Mouse (Mus musculus): ENCODE results near the gene Dzip1. TPM values are rescaled to one million over a fixed set of nuclear protein-coding genes. Genes with fewer than 3 reads are reported as not detected.

Dzip1 gene
- polyA plus RNA-seq, 1 experiment from 2014 or later = 5.9 TPM

GRCm38 (mm10) chr14:118866014-118866811, 59.0 kb downstream of the Dzip1 start:
- no peaks in the 10 kb centered on the region for H3K27me3 ChIP-seq (replicated peaks; ENCODE audit: control insufficient read depth, insufficient read depth, low read length)
- H3K36me3 ChIP-seq (ENCODE audit: control insufficient read depth, insufficient read depth, low read length) = no peaks in the 10 kb centered on the region
- H3K9ac ChIP-seq (ENCODE audit: low read depth, low read length) = no peak overlapping the region
- no peak overlapping the region for H3K27ac ChIP-seq (ENCODE audit: low read length)
- peak; percentile 87 for ATAC-seq
- no peaks in the 10 kb centered on the region for H3K9me3 ChIP-seq (ENCODE audit: control insufficient read depth, low read length)
- 55% methylated on average over 10 of the region's 10 CpGs for WGBS
- H3K4me2 ChIP-seq (ENCODE audit: low read depth, low read length) = no peak overlapping the region
- H3K4me3 ChIP-seq (ENCODE audit: low read length) = no peak overlapping the region
- H3K4me1 ChIP-seq (ENCODE audit: control insufficient read depth, insufficient read depth, low read length) = 0 out of 2 replicates have a peak, but pooled peaks cover 2% of the 10 kb centered on the region

GRCm38 (mm10) chr14:118864905-118865304, 60.4 kb downstream of the Dzip1 start:
- H3K9ac ChIP-seq (ENCODE audit: low read depth, low read length) = no peak overlapping the region
- 55% methylated on average over 4 of the region's 4 CpGs for WGBS
- H3K9me3 ChIP-seq (ENCODE audit: control insufficient read depth, low read length) = no peaks in the 10 kb centered on the region
- H3K36me3 ChIP-seq (ENCODE audit: control insufficient read depth, insufficient read depth, low read length) = no peaks in the 10 kb centered on the region
- H3K4me3 ChIP-seq (ENCODE audit: low read length) = no peak overlapping the region
- ATAC-seq = no peak
- H3K27ac ChIP-seq (ENCODE audit: low read length) = no peak overlapping the region
- H3K27me3 ChIP-seq (replicated peaks; ENCODE audit: control insufficient read depth, insufficient read depth, low read length) = no peaks in the 10 kb centered on the region
- no peak overlapping the region for H3K4me2 ChIP-seq (ENCODE audit: low read depth, low read length)
- 0 out of 2 replicates have a peak, but pooled peaks cover 2% of the 10 kb centered on the region for H3K4me1 ChIP-seq (ENCODE audit: control insufficient read depth, insufficient read depth, low read length)

- Histone ChIP-seq H3K27ac (ENCODE audit: low read length) (no peak overlapping the region), H3K36me3 (ENCODE audit: control insufficient read depth, insufficient read depth, low read length) (no peaks in the 10 kb centered on the region), H3K9me3 (ENCODE audit: control insufficient read depth, low read length) (no peaks in the 10 kb centered on the region), H3K27me3 (replicated peaks; ENCODE audit: control insufficient read depth, insufficient read depth, low read length) (no peaks in the 10 kb centered on the region), H3K4me3 (ENCODE audit: low read length) (no peak overlapping the region), H3K4me1 (ENCODE audit: control insufficient read depth, insufficient read depth, low read length) (0 out of 2 replicates have a peak, but pooled peaks cover 2% of the 10 kb centered on the region), H3K9ac (ENCODE audit: low read depth, low read length) (no peak overlapping the region), H3K4me2 (ENCODE audit: low read depth, low read length) (no peak overlapping the region)
- ATAC-seq = no peak
- 52% methylated on average over 7 of the region's 7 CpGs for WGBS
Measured at GRCm38 (mm10) chr14:118862253-118862652, 63.0 kb downstream of the Dzip1 start.

- Histone ChIP-seq H3K36me3 (ENCODE audit: control insufficient read depth, insufficient read depth, low read length) (no peaks in the 10 kb centered on the region), H3K4me1 (ENCODE audit: control insufficient read depth, insufficient read depth, low read length) (peaks cover 9% of the 10 kb centered on the region; the same call in 1 of the 2 replicates), H3K27me3 (replicated peaks; ENCODE audit: control insufficient read depth, insufficient read depth, low read length) (peaks cover 7% of the 10 kb centered on the region; the same call in 1 of the 2 replicates), H3K4me2 (ENCODE audit: low read depth, low read length) (no peak overlapping the region), H3K9ac (ENCODE audit: low read depth, low read length) (no peak overlapping the region), H3K9me3 (ENCODE audit: control insufficient read depth, low read length) (no peaks in the 10 kb centered on the region), H3K4me3 (ENCODE audit: low read length) (no peak overlapping the region), H3K27ac (ENCODE audit: low read length) (no peak overlapping the region)
- no peak for ATAC-seq
- WGBS = 60% methylated on average over 6 of the region's 6 CpGs
Measured at GRCm38 (mm10) chr14:118858318-118858717, 66.9 kb downstream of the Dzip1 start.

- ATAC-seq = no peak
- Histone ChIP-seq H3K4me3 (ENCODE audit: low read length) (no peak overlapping the region), H3K27me3 (replicated peaks; ENCODE audit: control insufficient read depth, insufficient read depth, low read length) (peaks cover 7% of the 10 kb centered on the region; the same call in 1 of the 2 replicates), H3K4me2 (ENCODE audit: low read depth, low read length) (no peak overlapping the region), H3K36me3 (ENCODE audit: control insufficient read depth, insufficient read depth, low read length) (no peaks in the 10 kb centered on the region), H3K9me3 (ENCODE audit: control insufficient read depth, low read length) (no peaks in the 10 kb centered on the region), H3K9ac (ENCODE audit: low read depth, low read length) (no peak overlapping the region), H3K4me1 (ENCODE audit: control insufficient read depth, insufficient read depth, low read length) (peaks cover 9% of the 10 kb centered on the region; the same call in 1 of the 2 replicates), H3K27ac (ENCODE audit: low read length) (no peak overlapping the region)
- WGBS = 74% methylated on average over 6 of the region's 6 CpGs
Measured at GRCm38 (mm10) chr14:118856563-118856962, 68.7 kb downstream of the Dzip1 start.

- 2% methylated on average over 28 of the region's 28 CpGs for WGBS
- Histone ChIP-seq H3K36me3 (ENCODE audit: control insufficient read depth, insufficient read depth, low read length) (no peaks in the 10 kb centered on the region), H3K9me3 (ENCODE audit: control insufficient read depth, low read length) (no peaks in the 10 kb centered on the region), H3K27me3 (replicated peaks; ENCODE audit: control insufficient read depth, insufficient read depth, low read length) (peaks cover 7% of the 10 kb centered on the region; the same call in 1 of the 2 replicates), H3K4me1 (ENCODE audit: control insufficient read depth, insufficient read depth, low read length) (peaks cover 9% of the 10 kb centered on the region; the same call in 1 of the 2 replicates), H3K9ac (ENCODE audit: low read depth, low read length) (peak overlapping the region; percentile 61), H3K4me2 (ENCODE audit: low read depth, low read length) (peak overlapping the region; percentile 99), H3K4me3 (ENCODE audit: low read length) (peak overlapping the region; percentile 61), H3K27ac (ENCODE audit: low read length) (no peak overlapping the region)
- ATAC-seq = peak; percentile 55
Measured at GRCm38 (mm10) chr14:118855141-118855800, 70.0 kb downstream of the Dzip1 start.

GRCm38 (mm10) chr14:118854371-118855114, 70.7 kb downstream of the Dzip1 start:
- Histone ChIP-seq H3K4me3 (ENCODE audit: low read length) (peak overlapping the region; percentile 61), H3K27me3 (replicated peaks; ENCODE audit: control insufficient read depth, insufficient read depth, low read length) (peaks cover 7% of the 10 kb centered on the region; the same call in 1 of the 2 replicates), H3K27ac (ENCODE audit: low read length) (no peak overlapping the region), H3K9me3 (ENCODE audit: control insufficient read depth, low read length) (no peaks in the 10 kb centered on the region), H3K36me3 (ENCODE audit: control insufficient read depth, insufficient read depth, low read length) (no peaks in the 10 kb centered on the region), H3K4me1 (ENCODE audit: control insufficient read depth, insufficient read depth, low read length) (peaks cover 9% of the 10 kb centered on the region; the same call in 1 of the 2 replicates), H3K9ac (ENCODE audit: low read depth, low read length) (peak overlapping the region; percentile 61), H3K4me2 (ENCODE audit: low read depth, low read length) (peak overlapping the region; percentile 99)
- peak; percentile 78 for ATAC-seq
- 3% methylated on average over 47 of the region's 48 CpGs for WGBS

GRCm38 (mm10) chr14:118851496-118852107, 73.7 kb downstream of the Dzip1 start:
- H3K27ac ChIP-seq (ENCODE audit: low read length) = no peak overlapping the region
- no peak overlapping the region for H3K4me3 ChIP-seq (ENCODE audit: low read length)
- H3K4me2 ChIP-seq (ENCODE audit: low read depth, low read length) = no peak overlapping the region
- H3K9me3 ChIP-seq (ENCODE audit: control insufficient read depth, low read length) = no peaks in the 10 kb centered on the region
- no peak overlapping the region for H3K9ac ChIP-seq (ENCODE audit: low read depth, low read length)
- peaks cover 5% of the 10 kb centered on the region; the same call in 1 of the 2 replicates for H3K27me3 ChIP-seq (replicated peaks; ENCODE audit: control insufficient read depth, insufficient read depth, low read length)
- WGBS = 33% methylated on average over 6 of the region's 6 CpGs
- ATAC-seq = no peak
- peaks cover 9% of the 10 kb centered on the region; the same call in 1 of the 2 replicates for H3K4me1 ChIP-seq (ENCODE audit: control insufficient read depth, insufficient read depth, low read length)
- no peaks in the 10 kb centered on the region for H3K36me3 ChIP-seq (ENCODE audit: control insufficient read depth, insufficient read depth, low read length)
